Mouse (Mus musculus): Measurements from ENCODE around the gene Lhx9. TPM values are rescaled to one million over a fixed set of nuclear protein-coding genes. Genes with fewer than 3 reads are reported as not detected.
"Not testable (repeated sequence)": the region's sequence is repeated elsewhere in the genome, so short reads cannot be mapped to it uniquely, and the experiment has no call there.

Gene Lhx9
- not detected for total RNA-seq (2021)
- polyA plus RNA-seq (2012; rRNA removed) = not detected in 2 replicates
- long read RNA-seq = 0 reads

DNA sequence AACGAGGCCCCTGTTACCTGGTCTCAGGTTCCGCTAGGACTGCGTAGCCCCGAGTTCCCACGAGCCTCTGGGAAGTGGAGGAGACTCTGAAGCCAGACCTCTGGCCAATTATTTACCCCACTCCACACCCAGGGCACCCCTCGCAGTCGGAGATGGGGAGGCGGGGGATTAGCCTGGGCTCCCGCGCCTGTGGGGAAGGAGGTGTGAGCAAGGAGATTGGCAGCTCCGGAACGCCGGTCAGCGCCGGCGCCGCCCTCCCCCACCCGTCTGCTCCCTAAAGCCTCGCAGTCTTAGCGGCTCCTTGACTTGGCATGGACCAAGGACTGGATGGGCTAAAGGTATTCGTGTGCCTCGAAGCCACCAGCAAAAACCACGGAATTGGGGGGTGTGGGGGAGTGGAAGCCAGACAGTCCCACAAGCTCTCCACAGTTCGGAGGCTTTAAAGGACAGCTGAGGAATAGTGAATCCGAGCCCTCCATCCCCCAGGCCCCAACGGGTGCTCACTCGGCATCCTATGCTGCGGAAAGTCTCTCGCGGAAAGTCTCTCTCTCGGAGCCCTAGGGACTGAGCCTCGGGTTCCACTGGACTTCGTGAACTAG lies at the start of gene Lhx9:
Gene Lhx9 (minus strand): TSS at position 67 of the 599 bp plus-strand sequence.
- TF ChIP-seq EP300 (IDR thresholded peaks at IDR 0.05; ENCODE audit: insufficient read depth, low read depth, low read length) = no peak
- TF ChIP-seq POLR2A (IDR thresholded peaks at IDR 0.05; ENCODE audit: insufficient read depth, low read depth, low read length) = no peak
- TF ChIP-seq CTCF (IDR thresholded peaks at IDR 0.05) = no peak
- peak; percentile 37 to 52 for DNase-seq
- Histone ChIP-seq H3K4me1 (ENCODE audit: control insufficient read depth, insufficient read depth, low read length) (no peaks in the 10 kb centered on the region), H3K4me3 (peak within 1 kb of the TSS; percentile 15), H3K79me2 (replicated peaks; ENCODE audit: control insufficient read depth, insufficient read depth, low read length) (no peaks in the 10 kb centered on the region), H3K27me3 (ENCODE audit: control insufficient read depth, insufficient read depth, low read length) (peaks cover 25% of the 10 kb centered on the region), H3K27ac (no peak within 1 kb of the TSS), H3K36me3 (ENCODE audit: control insufficient read depth, insufficient read depth, low read length) (no peaks in the 10 kb centered on the region), H3K9ac (ENCODE audit: low read depth, low read length) (no peak within 1 kb of the TSS)
- intact Hi-C loops (cut with DNase I) = loop anchor here (10.0 kb wide), 1 partner anchor 576 kb away; the partner anchor contains the start of gene Zbtb41
- under 1% methylated on average over 33 of the region's 33 CpGs for WGBS

DNA sequence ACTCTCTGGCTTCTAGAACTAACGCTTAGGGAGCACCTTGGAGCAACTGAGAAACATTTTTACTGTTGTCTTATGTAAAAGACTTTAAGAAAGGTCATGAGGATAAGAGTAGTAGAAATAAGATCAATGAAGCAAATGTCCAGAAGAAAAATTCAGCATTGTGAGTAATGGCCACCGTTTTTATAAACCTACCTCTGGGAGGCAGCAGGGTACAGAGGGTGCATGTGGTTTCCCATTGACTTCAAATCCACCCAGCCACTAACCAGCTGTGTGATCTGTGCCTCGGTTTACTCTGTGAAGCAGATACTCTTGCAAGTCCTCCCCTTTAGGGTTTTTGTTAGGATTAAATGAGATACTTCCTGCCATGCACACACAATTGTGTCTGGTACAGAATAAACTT lies 47.7 kb upstream of the Lhx9 start:
- Histone ChIP-seq H3K4me1 (ENCODE audit: control insufficient read depth, insufficient read depth, low read length) (no peaks in the 10 kb centered on the region), H3K4me3 (no peak overlapping the region), H3K9ac (ENCODE audit: low read depth, low read length) (no peak overlapping the region), H3K36me3 (ENCODE audit: control insufficient read depth, insufficient read depth, low read length) (no peaks in the 10 kb centered on the region), H3K27me3 (ENCODE audit: control insufficient read depth, insufficient read depth, low read length) (no peaks in the 10 kb centered on the region), H3K79me2 (replicated peaks; ENCODE audit: control insufficient read depth, insufficient read depth, low read length) (no peaks in the 10 kb centered on the region), H3K27ac (no peak overlapping the region)
- WGBS = 76% methylated on average over 3 of the region's 3 CpGs
- intact Hi-C loops (cut with DNase I) = loop anchor here (5.0 kb wide), 2 partner anchors 186 to 261 kb away; no protein-coding TSS in a partner anchor
- TF ChIP-seq CTCF (IDR thresholded peaks at IDR 0.05) (peak; percentile 62), POLR2A (IDR thresholded peaks at IDR 0.05; ENCODE audit: insufficient read depth, low read depth, low read length) (no peak)
- DNase-seq = no peak

DNA sequence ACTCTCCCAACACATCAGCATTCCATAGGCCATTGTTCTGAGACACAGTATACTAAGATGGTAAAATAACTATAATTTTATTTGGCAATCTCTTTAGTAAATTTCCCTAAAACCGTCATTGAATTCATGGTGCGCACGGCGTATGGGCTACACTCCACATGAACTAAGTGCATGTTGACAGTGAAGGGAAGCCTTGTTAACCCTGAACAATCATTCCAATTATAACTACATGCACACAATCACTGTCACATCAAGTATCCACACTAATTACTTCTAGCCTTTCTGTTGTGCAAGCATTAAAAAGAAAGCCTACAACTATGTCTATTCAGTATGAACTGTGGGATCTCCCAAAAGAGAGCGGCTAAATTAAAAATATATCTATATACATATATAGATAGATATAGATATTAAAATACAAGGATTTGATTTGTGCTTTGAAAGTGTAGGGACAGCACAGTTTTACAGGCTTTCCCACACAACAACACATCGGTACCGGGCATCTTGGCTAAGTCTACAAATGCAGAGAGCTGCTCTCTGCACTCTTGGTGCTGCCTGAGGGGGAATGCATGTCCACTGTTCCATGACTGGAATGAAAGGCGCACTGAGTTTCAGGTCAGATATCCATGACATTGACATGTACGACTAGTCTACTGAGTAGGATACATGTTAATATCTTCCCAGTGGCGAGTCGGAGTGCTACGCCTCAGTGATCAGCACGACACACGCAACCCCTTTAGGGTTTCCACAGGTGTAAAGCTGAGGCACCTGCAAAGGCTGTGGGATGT lies 29.3 kb upstream of the Lhx9 start:
- H3K4me1 ChIP-seq (ENCODE audit: control insufficient read depth, insufficient read depth, low read length) = no peaks in the 10 kb centered on the region
- no peaks in the 10 kb centered on the region for H3K36me3 ChIP-seq (ENCODE audit: control insufficient read depth, insufficient read depth, low read length)
- H3K4me3 ChIP-seq = no peak overlapping the region
- H3K27ac ChIP-seq = no peak overlapping the region
- no peaks in the 10 kb centered on the region for H3K79me2 ChIP-seq (replicated peaks; ENCODE audit: control insufficient read depth, insufficient read depth, low read length)
- DNase-seq = no peak
- H3K27me3 ChIP-seq (ENCODE audit: control insufficient read depth, insufficient read depth, low read length) = no peaks in the 10 kb centered on the region
- intact Hi-C loops (cut with DNase I) = no loop called here
- WGBS = 97% methylated on average over 14 of the region's 14 CpGs
- H3K9ac ChIP-seq (ENCODE audit: low read depth, low read length) = no peak overlapping the region
- TF ChIP-seq POLR2A (IDR thresholded peaks at IDR 0.05; ENCODE audit: insufficient read depth, low read depth, low read length) (no peak), EP300 (IDR thresholded peaks at IDR 0.05; ENCODE audit: insufficient read depth, low read depth, low read length) (no peak), CTCF (IDR thresholded peaks at IDR 0.05) (no peak)

DNA sequence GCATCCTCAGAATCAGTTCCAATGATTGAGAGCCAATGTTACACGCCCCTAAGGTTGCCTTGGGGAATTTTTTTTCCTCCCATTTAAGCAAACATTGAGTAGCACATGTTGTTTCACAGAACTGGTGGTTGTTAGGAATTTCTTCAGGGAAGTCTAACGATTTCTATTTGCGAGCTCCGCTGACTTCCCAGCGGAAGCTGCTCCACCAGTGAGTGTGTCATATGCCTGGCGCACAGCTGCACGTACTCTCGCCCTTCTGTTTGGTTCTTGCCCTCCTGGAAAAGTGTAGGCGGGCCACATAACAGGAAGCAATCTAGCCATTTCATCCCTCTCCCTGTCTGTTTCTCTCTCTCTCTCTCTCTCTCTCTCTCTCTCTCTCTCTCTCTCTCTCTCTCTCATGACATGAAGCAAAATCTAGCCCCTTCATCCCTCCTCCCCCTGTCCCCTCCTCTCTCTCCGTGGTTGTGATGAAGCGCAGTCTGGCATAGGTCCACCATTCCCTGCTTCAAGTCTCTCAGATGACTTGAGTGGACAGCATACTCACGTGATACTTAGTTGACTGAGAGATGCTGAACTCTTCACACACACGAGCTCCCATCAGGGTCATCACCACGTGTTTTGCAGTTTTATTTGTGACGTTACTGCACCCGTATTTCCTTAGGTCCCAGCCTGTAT lies 28.1 kb upstream of the Lhx9 start:
- Histone ChIP-seq H3K27ac (no peak overlapping the region), H3K79me2 (replicated peaks; ENCODE audit: control insufficient read depth, insufficient read depth, low read length) (no peaks in the 10 kb centered on the region), H3K36me3 (ENCODE audit: control insufficient read depth, insufficient read depth, low read length) (no peaks in the 10 kb centered on the region), H3K27me3 (ENCODE audit: control insufficient read depth, insufficient read depth, low read length) (no peaks in the 10 kb centered on the region), H3K4me3 (no peak overlapping the region), H3K9ac (ENCODE audit: low read depth, low read length) (no peak overlapping the region), H3K4me1 (ENCODE audit: control insufficient read depth, insufficient read depth, low read length) (no peaks in the 10 kb centered on the region)
- TF ChIP-seq POLR2A (IDR thresholded peaks at IDR 0.05; ENCODE audit: insufficient read depth, low read depth, low read length) = no peak
- intact Hi-C loops (cut with DNase I) = no loop called here
- DNase-seq = peak in 1 of 2 experiments; percentile 5
- 62% methylated on average over 16 of the region's 16 CpGs for WGBS

DNA sequence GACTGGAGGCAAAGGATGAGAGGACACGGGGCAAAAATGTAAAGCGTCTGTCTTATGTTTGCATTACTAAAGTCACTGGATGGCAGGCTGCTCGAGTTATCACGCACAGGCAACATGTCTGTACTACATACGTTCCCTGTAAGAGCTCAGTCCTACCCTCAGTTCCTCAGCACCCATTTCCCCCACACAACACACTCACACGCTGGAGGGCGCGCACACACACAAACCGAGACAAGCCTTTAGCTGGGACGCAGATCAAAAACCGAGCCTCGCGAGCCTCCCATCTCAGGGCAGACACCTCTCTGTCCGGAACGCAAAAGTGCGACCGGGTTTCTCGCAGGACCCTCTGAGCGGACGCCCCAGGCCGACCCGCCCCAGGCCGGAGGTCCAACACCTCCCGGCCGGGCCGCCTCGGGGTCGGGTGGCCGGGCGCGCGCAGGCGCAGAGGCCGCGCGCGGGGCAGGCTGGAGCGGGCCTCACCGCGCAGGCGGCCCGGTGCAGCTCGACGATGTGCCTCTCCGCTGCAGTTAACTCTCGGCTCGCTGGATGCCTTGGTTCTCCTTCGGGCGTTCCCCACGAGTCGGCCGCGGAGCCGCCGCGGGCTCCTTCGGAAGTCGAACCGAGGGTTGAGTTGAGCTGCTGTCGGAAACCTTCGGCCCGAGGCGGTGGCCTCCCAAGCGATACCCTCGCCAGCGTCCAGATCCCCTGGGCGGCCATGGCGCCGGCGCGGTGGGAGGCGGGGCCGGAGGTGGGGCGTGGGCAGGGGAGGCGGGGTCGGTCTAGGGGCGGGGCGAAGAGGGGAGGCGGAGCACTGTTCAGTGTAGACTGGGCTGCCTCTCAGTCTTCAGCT lies 7.9 kb upstream of the Lhx9 start, which contains the start of gene 2310009B15Rik:
Gene 2310009B15Rik (minus strand): TSS at position 752 of the 850 bp plus-strand sequence.
- peak; percentile 50; the same call in 1 of the 2 replicates for TF ChIP-seq POLR2A (IDR thresholded peaks at IDR 0.05; ENCODE audit: insufficient read depth, low read depth, low read length)
- intact Hi-C loops (cut with DNase I) = loop anchor here (5.0 to 10.0 kb wide), 2 partner anchors 71 to 952 kb away; no protein-coding TSS in a partner anchor

More for the DNA sequence above, 7.9 kb upstream of the Lhx9 start, which contains the start of gene 2310009B15Rik:
- DNase-seq = peak; percentile 90 to 91
- H3K4me1 ChIP-seq (ENCODE audit: control insufficient read depth, insufficient read depth, low read length); H3K27me3 ChIP-seq (ENCODE audit: control insufficient read depth, insufficient read depth, low read length); H3K79me2 ChIP-seq (replicated peaks; ENCODE audit: control insufficient read depth, insufficient read depth, low read length); H3K36me3 ChIP-seq (ENCODE audit: control insufficient read depth, insufficient read depth, low read length): not testable (repeated sequence)
- Histone ChIP-seq H3K9ac (ENCODE audit: low read depth, low read length) (peak within 1 kb of the TSS; percentile 71), H3K4me3 (peak within 1 kb of the TSS; percentile 48), H3K27ac (peak within 1 kb of the TSS; percentile 75)
- WGBS = 1% methylated on average over 55 of the region's 79 CpGs
